Mouse (Mus musculus) adipose tissue, adult 10 weeks (tissue): ENCODE measurements around the gene Gabra3. TPM values are rescaled to one million over a fixed set of nuclear protein-coding genes. Genes with fewer than 3 reads are reported as not detected.

Experiments
- polyA plus RNA-seq: library from polyadenylated mRNA; stranded (reverse); fragments of 350-450 nt; fragmentation: Illumina TruSeq; extraction: RNeasy Lipid Tissue Mini Kit (QIAGEN cat#74804); gene quantifications from one replicate; pipeline ENCODE4 v1.2.3, GENCODE M21; 2014; ENCODE audit warnings: low read depth, low replicate concordance

Gene Gabra3
- polyA plus RNA-seq = 9.9 TPM

GRCm38 (mm10) chrX:72656230-72656898, at the start of gene Gabra3:
Gene Gabra3 (minus strand): TSS chrX:72656848.

GRCm38 (mm10) chrX:72386758-72387157, 269.9 kb downstream of the Gabra3 start, which contains the start of gene Magea10:
Gene Magea10 (minus strand): TSS chrX:72386858.

Other genes with a start within 250 kb of the Gabra3 start
- gene Gabrq, start 168.3 kb upstream of the Gabra3 start, polyA plus RNA-seq = 0.60 TPM